Mouse (Mus musculus) neutrophil, adult 5-6 weeks (primary cell): ENCODE data around the gene Nrde2. TPM values are rescaled to one million over a fixed set of nuclear protein-coding genes. Genes with fewer than 3 reads are reported as not detected.

Experiments used
- ATAC-seq: fragments of 151-379, 151-347 bp; 2 replicates; pipeline ENCODE4 v1.8.0; 2017; ENCODE audit warnings: mild to moderate bottlenecking, moderate TSS enrichment; ENCODE audit not compliant: insufficient number of reproducible peaks, poor library complexity, low FRiP score, severe bottlenecking; ENCODE audit errors: extremely low read depth
- total RNA-seq: library from RNA; stranded (forward); fragments of 200-1000 nt; gene quantifications from 2 replicates; pipeline ENCODE4 v1.2.3, GENCODE M21; 2017

Gene Nrde2
- total RNA-seq, 1 experiment from 2014 or later: 32.6 TPM

GRCm38 (mm10) chr12:100088026-100088425 lies 71.4 kb downstream of the Nrde2 start:
- no peak for ATAC-seq

GRCm38 (mm10) chr12:100079636-100080286 lies 79.7 kb downstream of the Nrde2 start:
- ATAC-seq: no peak

- no peak for ATAC-seq
Measured at GRCm38 (mm10) chr12:100075715-100076114, 83.7 kb downstream of the Nrde2 start.

Other genes with a start within 250 kb of the Nrde2 start
- 0.25 and 0.58 TPM in 2 replicates for gene Kcnk13, start 195.2 kb downstream of the Nrde2 start, total RNA-seq
- 76.6 and 118 TPM in 2 replicates for gene Psmc1, start 49.5 kb downstream of the Nrde2 start, total RNA-seq
- 524 and 677 TPM in 2 replicates for gene Calm1, start 39.8 kb upstream of the Nrde2 start, total RNA-seq